Mouse (Mus musculus): ENCODE data around the gene Oca2. TPM values are rescaled to one million over a fixed set of nuclear protein-coding genes. Genes with fewer than 3 reads are reported as not detected.

Oca2 gene
- not detected for polyA plus RNA-seq (2017; shearing (Covaris generic))

- ATAC-seq, result no peak
Observed at GRCm38 (mm10) chr7:56239543-56239942, at the start of gene Oca2. Gene Oca2, plus strand, starts transcription at chr7:56239760.

- ATAC-seq, result no peak
Observed at GRCm38 (mm10) chr7:56191041-56191440, 48.5 kb upstream of the Oca2 start.

- ATAC-seq, result no peak
Observed at GRCm38 (mm10) chr7:56191661-56192060, 47.9 kb upstream of the Oca2 start.

- no peak for ATAC-seq
Observed at GRCm38 (mm10) chr7:56201483-56202218, 37.9 kb upstream of the Oca2 start.

- ATAC-seq, result no peak
Observed at GRCm38 (mm10) chr7:56202843-56203242, 36.7 kb upstream of the Oca2 start.

- no peak for ATAC-seq
Observed at GRCm38 (mm10) chr7:56203286-56203685, 36.3 kb upstream of the Oca2 start.

- no peak for ATAC-seq
Observed at GRCm38 (mm10) chr7:56204877-56205276, 34.7 kb upstream of the Oca2 start.

- ATAC-seq, result no peak
Observed at GRCm38 (mm10) chr7:56220811-56221210, 18.7 kb upstream of the Oca2 start.

GRCm38 (mm10) chr7:56235794-56236423 is 3.7 kb upstream of the Oca2 start:
- no peak for ATAC-seq

- no peak for ATAC-seq
Observed at GRCm38 (mm10) chr7:56236617-56237016, 2.9 kb upstream of the Oca2 start.

- no peak for ATAC-seq
Observed at GRCm38 (mm10) chr7:56254568-56254967, 15.0 kb downstream of the Oca2 start.

- ATAC-seq, result no peak
Observed at GRCm38 (mm10) chr7:56257875-56258441, 18.4 kb downstream of the Oca2 start.

- no peak for ATAC-seq
Observed at GRCm38 (mm10) chr7:56277506-56277905, 37.9 kb downstream of the Oca2 start.

- no peak for ATAC-seq
Observed at GRCm38 (mm10) chr7:56291468-56292115, 52.0 kb downstream of the Oca2 start.

GRCm38 (mm10) chr7:56304408-56304807 is 64.8 kb downstream of the Oca2 start:
- ATAC-seq, result no peak

GRCm38 (mm10) chr7:56314358-56314757 is 74.8 kb downstream of the Oca2 start:
- ATAC-seq, result no peak

- ATAC-seq, result no peak
Observed at GRCm38 (mm10) chr7:56315630-56316529, 76.3 kb downstream of the Oca2 start.

GRCm38 (mm10) chr7:56327738-56328137 is 88.2 kb downstream of the Oca2 start:
- ATAC-seq, result no peak

- no peak for ATAC-seq
Observed at GRCm38 (mm10) chr7:56348528-56348927, 109.0 kb downstream of the Oca2 start.

GRCm38 (mm10) chr7:56356658-56357342 is 117.2 kb downstream of the Oca2 start:
- ATAC-seq, result no peak

- ATAC-seq, result no peak
Observed at GRCm38 (mm10) chr7:56381750-56382421, 142.3 kb downstream of the Oca2 start.
